Mouse (Mus musculus): ENCODE measurements at regions not wholly inside any gene's neighbourhood (a gene's known extent, or its start where the extent isn't known, plus 50 kb on each side); places are given as distances from the start of the nearest gene placed in this dataset.

DNA sequence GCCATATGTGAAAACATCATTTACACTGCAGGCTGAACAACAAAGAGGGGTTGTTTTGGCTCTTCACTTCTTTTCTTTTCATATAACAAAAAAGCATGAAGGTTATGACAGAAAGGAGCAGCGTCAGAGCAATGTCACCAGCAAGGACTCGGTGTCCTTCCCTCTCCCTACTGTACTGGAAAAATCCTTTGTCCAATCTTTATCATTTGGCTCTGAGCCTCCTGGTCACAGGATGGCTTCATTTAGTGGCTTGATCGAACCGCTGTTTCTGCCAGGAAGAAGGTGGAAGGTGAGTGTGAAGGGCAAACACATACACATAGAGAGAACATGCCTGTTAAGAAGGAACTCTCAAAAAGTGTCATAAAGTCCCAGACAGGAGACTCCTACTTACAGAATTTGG lies 735.9 kb upstream of the Adgrl2 start:
- WGBS: 47% methylated on average over 4 of the region's 4 CpGs
- Histone ChIP-seq H3K4me3 (replicated peaks; ENCODE audit: insufficient read depth, low read depth, low read length) (no peak overlapping the region), H3K27ac (ENCODE audit: insufficient read depth, low read length) (no peak overlapping the region), H3K4me1 (ENCODE audit: control insufficient read depth, insufficient read depth, low read length) (no peaks in the 10 kb centered on the region), H3K27me3 (ENCODE audit: control insufficient read depth, insufficient read depth, low read length) (no peaks in the 10 kb centered on the region)
- TF ChIP-seq CTCF (IDR thresholded peaks at IDR 0.05; ENCODE audit: borderline replicate concordance, insufficient read depth, low read depth, low read length) (no peak), POLR2A (IDR thresholded peaks at IDR 0.05; ENCODE audit: borderline replicate concordance, insufficient read depth, low read length) (no peak)
- no peak for DNase-seq

GRCm38 (mm10) chr3:149724879-149725278 lies 734.5 kb upstream of the Adgrl2 start:
- Histone ChIP-seq H3K27ac (ENCODE audit: insufficient read depth, low read length) (no peak overlapping the region), H3K4me1 (ENCODE audit: control insufficient read depth, insufficient read depth, low read length) (no peaks in the 10 kb centered on the region), H3K27me3 (ENCODE audit: control insufficient read depth, insufficient read depth, low read length) (no peaks in the 10 kb centered on the region), H3K4me3 (replicated peaks; ENCODE audit: insufficient read depth, low read depth, low read length) (no peak overlapping the region)
- TF ChIP-seq POLR2A (IDR thresholded peaks at IDR 0.05; ENCODE audit: borderline replicate concordance, insufficient read depth, low read length) (no peak), CTCF (IDR thresholded peaks at IDR 0.05; ENCODE audit: borderline replicate concordance, insufficient read depth, low read depth, low read length) (no peak)
- DNase-seq: no peak
- 93% methylated on average over 3 of the region's 3 CpGs for WGBS

GRCm38 (mm10) chr3:149721832-149722231 lies 731.5 kb upstream of the Adgrl2 start:
- Histone ChIP-seq H3K4me1 (ENCODE audit: control insufficient read depth, insufficient read depth, low read length) (no peaks in the 10 kb centered on the region), H3K27me3 (ENCODE audit: control insufficient read depth, insufficient read depth, low read length) (no peaks in the 10 kb centered on the region), H3K27ac (ENCODE audit: insufficient read depth, low read length) (no peak overlapping the region), H3K4me3 (replicated peaks; ENCODE audit: insufficient read depth, low read depth, low read length) (no peak overlapping the region)
- no peak for DNase-seq
- TF ChIP-seq CTCF (IDR thresholded peaks at IDR 0.05; ENCODE audit: borderline replicate concordance, insufficient read depth, low read depth, low read length) (no peak), POLR2A (IDR thresholded peaks at IDR 0.05; ENCODE audit: borderline replicate concordance, insufficient read depth, low read length) (no peak)
- WGBS: 45% methylated on average over 4 of the region's 4 CpGs

- 47% methylated on average over 6 of the region's 6 CpGs for WGBS
- no peak for TF ChIP-seq POLR2A (IDR thresholded peaks at IDR 0.05; ENCODE audit: borderline replicate concordance, insufficient read depth, low read length)
- no peak for TF ChIP-seq CTCF (IDR thresholded peaks at IDR 0.05; ENCODE audit: borderline replicate concordance, insufficient read depth, low read depth, low read length)
Observed at GRCm38 (mm10) chr3:149720306-149720705, 730.0 kb upstream of the Adgrl2 start.

DNA sequence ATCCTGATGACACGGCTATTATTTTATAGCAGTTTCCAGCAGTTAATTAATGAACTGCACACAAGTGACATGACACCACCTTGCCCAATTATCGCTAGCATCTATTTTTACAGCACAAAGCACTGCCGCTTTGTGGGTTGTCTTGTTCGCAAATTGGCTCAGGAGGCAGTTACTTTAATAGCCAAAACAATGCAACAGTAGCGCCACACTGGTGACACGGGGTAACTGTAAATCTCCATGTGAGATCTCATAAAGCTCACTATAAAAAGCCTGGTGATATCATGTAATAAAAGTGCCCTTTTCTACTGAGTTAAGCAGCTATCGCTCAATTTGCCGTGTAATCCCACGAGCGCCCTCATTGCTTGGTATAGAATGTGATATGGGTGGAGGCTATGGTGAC lies 715.4 kb upstream of the Adgrl2 start:
- WGBS: 64% methylated on average over 10 of the region's 10 CpGs
- Histone ChIP-seq H3K4me1 (ENCODE audit: control insufficient read depth, insufficient read depth, low read length) (no peaks in the 10 kb centered on the region), H3K27ac (ENCODE audit: insufficient read depth, low read length) (no peak overlapping the region), H3K27me3 (ENCODE audit: control insufficient read depth, insufficient read depth, low read length) (no peaks in the 10 kb centered on the region), H3K4me3 (replicated peaks; ENCODE audit: insufficient read depth, low read depth, low read length) (no peak overlapping the region)
- no peak for TF ChIP-seq CTCF (IDR thresholded peaks at IDR 0.05; ENCODE audit: borderline replicate concordance, insufficient read depth, low read depth, low read length)
- TF ChIP-seq POLR2A (IDR thresholded peaks at IDR 0.05; ENCODE audit: borderline replicate concordance, insufficient read depth, low read length): no peak
- DNase-seq: peak in 1 of 2 experiments; percentile 21

More at GRCm38 (mm10) chr3:149720306-149720705, 730.0 kb upstream of the Adgrl2 start:
- Histone ChIP-seq H3K4me1 (ENCODE audit: control insufficient read depth, insufficient read depth, low read length) (no peaks in the 10 kb centered on the region), H3K4me3 (replicated peaks; ENCODE audit: insufficient read depth, low read depth, low read length) (no peak overlapping the region), H3K27me3 (ENCODE audit: control insufficient read depth, insufficient read depth, low read length) (no peaks in the 10 kb centered on the region), H3K27ac (ENCODE audit: insufficient read depth, low read length) (no peak overlapping the region)
- DNase-seq: no peak

DNA sequence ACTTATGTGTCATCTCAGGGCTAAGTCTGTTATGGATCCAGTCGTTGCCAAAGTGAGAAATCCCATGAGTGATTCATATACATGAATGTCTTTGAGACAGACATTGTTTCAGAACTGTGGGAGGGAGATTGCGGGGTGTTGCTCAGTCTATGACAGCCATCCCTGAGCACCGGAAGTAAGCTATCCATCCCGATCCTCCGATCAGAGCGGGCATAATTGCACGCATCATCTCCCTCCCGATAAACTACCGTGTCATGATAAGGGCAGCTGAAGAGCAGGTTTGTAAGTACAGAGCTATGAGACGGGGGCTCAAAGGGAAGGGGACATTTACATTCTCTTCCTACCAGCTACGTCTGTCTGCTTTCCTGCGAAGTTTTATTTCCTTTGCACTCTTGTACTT lies 715.0 kb upstream of the Adgrl2 start:
- DNase-seq: no peak
- Histone ChIP-seq H3K27ac (ENCODE audit: insufficient read depth, low read length) (no peak overlapping the region), H3K4me1 (ENCODE audit: control insufficient read depth, insufficient read depth, low read length) (no peaks in the 10 kb centered on the region), H3K4me3 (replicated peaks; ENCODE audit: insufficient read depth, low read depth, low read length) (peak overlapping the region; percentile 34), H3K27me3 (ENCODE audit: control insufficient read depth, insufficient read depth, low read length) (no peaks in the 10 kb centered on the region)
- 61% methylated on average over 12 of the region's 12 CpGs for WGBS
- TF ChIP-seq POLR2A (IDR thresholded peaks at IDR 0.05; ENCODE audit: borderline replicate concordance, insufficient read depth, low read length): no peak
- no peak for TF ChIP-seq CTCF (IDR thresholded peaks at IDR 0.05; ENCODE audit: borderline replicate concordance, insufficient read depth, low read depth, low read length)

DNA sequence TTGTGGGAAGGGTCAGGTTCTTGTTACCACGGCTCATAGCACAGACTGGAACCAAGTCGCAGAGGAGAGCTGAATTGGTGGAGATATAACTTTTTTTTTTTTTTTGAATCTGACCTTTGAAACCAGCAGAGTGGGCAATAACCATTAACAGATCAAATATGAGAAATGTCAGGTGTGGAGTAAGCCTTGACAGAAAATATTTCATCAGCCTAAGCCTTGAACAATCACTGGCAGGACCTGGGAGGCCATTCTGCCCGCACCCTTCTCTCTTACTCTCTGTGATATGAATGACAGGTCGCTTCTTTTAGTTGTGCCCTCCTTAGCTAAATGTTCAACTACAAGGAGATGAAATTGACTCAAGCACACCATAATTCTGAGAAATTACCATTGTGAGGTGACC lies 714.1 kb upstream of the Adgrl2 start:
- no peaks in the 10 kb centered on the region for H3K4me1 ChIP-seq (ENCODE audit: control insufficient read depth, insufficient read depth, low read length)
- no peak overlapping the region for H3K4me3 ChIP-seq (replicated peaks; ENCODE audit: insufficient read depth, low read depth, low read length)
- no peak for DNase-seq
- no peak overlapping the region for H3K27ac ChIP-seq (ENCODE audit: insufficient read depth, low read length)
- H3K27me3 ChIP-seq (ENCODE audit: control insufficient read depth, insufficient read depth, low read length): no peaks in the 10 kb centered on the region
- WGBS: 95% methylated on average over 4 of the region's 4 CpGs
- TF ChIP-seq CTCF (IDR thresholded peaks at IDR 0.05; ENCODE audit: borderline replicate concordance, insufficient read depth, low read depth, low read length) (no peak), POLR2A (IDR thresholded peaks at IDR 0.05; ENCODE audit: borderline replicate concordance, insufficient read depth, low read length) (no peak)

DNA sequence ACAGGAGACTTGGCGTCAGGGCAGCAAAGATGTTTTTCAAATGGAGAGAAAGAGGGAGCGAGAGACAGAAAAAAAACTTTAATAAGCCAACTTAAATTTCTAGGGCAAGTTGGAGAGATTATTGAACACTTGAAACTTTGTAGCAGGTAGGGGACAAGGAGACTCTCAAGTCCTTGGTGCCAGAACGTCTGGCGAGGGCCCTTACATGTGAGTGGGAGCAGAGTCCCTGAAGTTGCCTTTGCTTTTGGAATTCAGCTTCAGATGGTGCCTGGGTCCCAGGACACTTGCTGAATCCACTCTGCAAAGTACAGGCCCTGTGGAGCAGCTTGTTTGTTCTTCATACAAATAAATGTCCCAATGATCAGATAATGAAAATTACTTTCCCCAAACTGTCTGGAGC lies 693.2 kb upstream of the Adgrl2 start:
- no peak overlapping the region for H3K27ac ChIP-seq (ENCODE audit: insufficient read depth, low read length)
- H3K4me1 ChIP-seq (ENCODE audit: control insufficient read depth, insufficient read depth, low read length): no peaks in the 10 kb centered on the region
- TF ChIP-seq POLR2A (IDR thresholded peaks at IDR 0.05; ENCODE audit: borderline replicate concordance, insufficient read depth, low read length): no peak
- no peak for TF ChIP-seq CTCF (IDR thresholded peaks at IDR 0.05; ENCODE audit: borderline replicate concordance, insufficient read depth, low read depth, low read length)
- H3K27me3 ChIP-seq (ENCODE audit: control insufficient read depth, insufficient read depth, low read length): no peaks in the 10 kb centered on the region
- H3K4me3 ChIP-seq (replicated peaks; ENCODE audit: insufficient read depth, low read depth, low read length): no peak overlapping the region
- WGBS: 85% methylated on average over 4 of the region's 4 CpGs
- no peak for DNase-seq
